Mouse (Mus musculus): ENCODE results near the gene Cd300lg.

Cd300lg gene

GRCm38 (mm10) chr11:102051954-102052353 lies 10.6 kb downstream of the Cd300lg start:
- DNase-seq (ENCODE audit: low read depth, low spot score), result no peak

GRCm38 (mm10) chr11:102052697-102053096 lies 11.4 kb downstream of the Cd300lg start:
- no peak for DNase-seq (ENCODE audit: low read depth, low spot score)

- no peak for DNase-seq (ENCODE audit: low read depth, low spot score)
These were observed 11.9 kb downstream of the Cd300lg start for GRCm38 (mm10) chr11:102053183-102053582.

- peak; percentile 64 for DNase-seq (ENCODE audit: low read depth, low spot score)
These were observed 12.5 kb downstream of the Cd300lg start for GRCm38 (mm10) chr11:102053847-102054246.

- peak; percentile 80 for DNase-seq (ENCODE audit: low read depth, low spot score)
These were observed 20.1 kb downstream of the Cd300lg start for GRCm38 (mm10) chr11:102061236-102061940.

- DNase-seq (ENCODE audit: low read depth, low spot score), result no peak
These were observed 20.7 kb downstream of the Cd300lg start for GRCm38 (mm10) chr11:102061941-102062473.

GRCm38 (mm10) chr11:102063076-102063475 lies 21.8 kb downstream of the Cd300lg start:
- DNase-seq (ENCODE audit: low read depth, low spot score), result no peak

GRCm38 (mm10) chr11:102068969-102069368 lies 27.7 kb downstream of the Cd300lg start:
- DNase-seq (ENCODE audit: low read depth, low spot score), result peak; percentile 40

- no peak for DNase-seq (ENCODE audit: low read depth, low spot score)
These were observed 28.3 kb downstream of the Cd300lg start for GRCm38 (mm10) chr11:102069633-102070032.

GRCm38 (mm10) chr11:102070426-102070825 lies 29.1 kb downstream of the Cd300lg start:
- DNase-seq (ENCODE audit: low read depth, low spot score), result no peak

- no peak for DNase-seq (ENCODE audit: low read depth, low spot score)
These were observed 31.4 kb downstream of the Cd300lg start for GRCm38 (mm10) chr11:102072729-102073128.

GRCm38 (mm10) chr11:102073722-102074121 lies 32.4 kb downstream of the Cd300lg start:
- no peak for DNase-seq (ENCODE audit: low read depth, low spot score)

- DNase-seq (ENCODE audit: low read depth, low spot score), result peak; percentile 15
These were observed 41.0 kb downstream of the Cd300lg start for GRCm38 (mm10) chr11:102082322-102082721.

- DNase-seq (ENCODE audit: low read depth, low spot score), result no peak
These were observed 41.9 kb downstream of the Cd300lg start for GRCm38 (mm10) chr11:102083193-102083592.

- no peak for DNase-seq (ENCODE audit: low read depth, low spot score)
These were observed 42.9 kb downstream of the Cd300lg start for GRCm38 (mm10) chr11:102084159-102084558.

- DNase-seq (ENCODE audit: low read depth, low spot score), result peak; percentile 52
These were observed 45.0 kb downstream of the Cd300lg start for GRCm38 (mm10) chr11:102086331-102086730.

GRCm38 (mm10) chr11:102087081-102087751 lies 45.9 kb downstream of the Cd300lg start:
- DNase-seq (ENCODE audit: low read depth, low spot score), result peak; percentile 93

GRCm38 (mm10) chr11:102087931-102088898 lies 46.9 kb downstream of the Cd300lg start, which contains the start of gene Mpp2:
Gene Mpp2, minus strand, starts transcription at chr11:102088515.
- peak; percentile 73 for DNase-seq (ENCODE audit: low read depth, low spot score)

- DNase-seq (ENCODE audit: low read depth, low spot score), result peak; percentile 73
These were observed 47.9 kb downstream of the Cd300lg start for GRCm38 (mm10) chr11:102089088-102089808.

- DNase-seq (ENCODE audit: low read depth, low spot score), result no peak
These were observed 54.4 kb downstream of the Cd300lg start for GRCm38 (mm10) chr11:102095676-102096075.

- DNase-seq (ENCODE audit: low read depth, low spot score), result no peak
These were observed 55.1 kb downstream of the Cd300lg start for GRCm38 (mm10) chr11:102096446-102096845.

All from CD4-positive, CD25-positive, alpha-beta regulatory T cell, adult 2 months (primary cell).